Mouse (Mus musculus): Measurements from ENCODE around the gene Myct1. TPM values are rescaled to one million over a fixed set of nuclear protein-coding genes. Genes with fewer than 3 reads are reported as not detected.

Myct1 gene
- polyA plus RNA-seq (2014; fragmentation: Illumina TruSeq; extraction: RNeasy Lipid Tissue Mini Kit (QIAGEN cat#74804); ENCODE audit: low read depth, low replicate concordance) = 3.7 TPM

GRCm38 (mm10) chr10:5593464-5593863 is at the start of gene Myct1:
Gene Myct1, plus strand, starts transcription at chr10:5593775.

GRCm38 (mm10) chr10:5551382-5551781 is 42.2 kb upstream of the Myct1 start, which contains the start of gene Syne1:
Gene Syne1, minus strand, starts transcription at chr10:5551482.

DNA sequence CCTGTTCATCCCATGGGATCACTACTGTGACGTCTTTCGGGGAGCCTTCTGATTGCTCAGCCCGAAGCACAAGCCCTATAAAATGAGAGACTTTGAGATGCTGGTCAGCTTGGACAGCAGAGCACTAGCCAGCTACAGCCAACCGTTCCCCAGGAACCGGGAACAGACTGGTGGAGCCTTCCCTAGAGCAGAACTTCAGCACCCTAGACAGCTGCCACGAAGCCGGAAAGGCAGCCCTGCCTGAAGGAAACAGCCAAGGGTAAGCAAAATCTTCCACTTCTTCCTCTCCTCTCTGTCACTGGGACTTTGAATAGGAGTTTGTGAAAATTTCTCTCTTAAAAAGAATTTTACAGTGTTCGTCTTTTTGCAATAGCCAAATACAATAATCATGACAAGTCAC is 45.5 kb downstream of the Myct1 start, which contains the start of gene Vip:
Vip (plus strand) TSS at position 107 of the 400 bp plus-strand sequence.

Other genes starting within 250 kb of the Myct1 start
- 61.3 TPM for gene Syne1, start 42.3 kb upstream of the Myct1 start, polyA plus RNA-seq (2014; fragmentation: Illumina TruSeq; extraction: RNeasy Lipid Tissue Mini Kit (QIAGEN cat#74804); ENCODE audit: low read depth, low replicate concordance)
- 2.9 TPM for gene Vip, start 45.4 kb downstream of the Myct1 start, polyA plus RNA-seq (2014; fragmentation: Illumina TruSeq; extraction: RNeasy Lipid Tissue Mini Kit (QIAGEN cat#74804); ENCODE audit: low read depth, low replicate concordance)
- gene Fbxo5, start 211.8 kb downstream of the Myct1 start, polyA plus RNA-seq (2014; fragmentation: Illumina TruSeq; extraction: RNeasy Lipid Tissue Mini Kit (QIAGEN cat#74804); ENCODE audit: low read depth, low replicate concordance) = 3.7 TPM
- gene Mtrf1l, start 230.1 kb downstream of the Myct1 start, polyA plus RNA-seq (2014; fragmentation: Illumina TruSeq; extraction: RNeasy Lipid Tissue Mini Kit (QIAGEN cat#74804); ENCODE audit: low read depth, low replicate concordance) = 10.0 TPM

Measured in adipose tissue, adult 10 weeks (tissue).